Mouse (Mus musculus): ENCODE results near the gene Olfr146. TPM values are rescaled to one million over a fixed set of nuclear protein-coding genes. Genes with fewer than 3 reads are reported as not detected.

The Olfr146 gene
- polyA plus RNA-seq (2017; shearing (Covaris generic)), result not detected

DNA sequence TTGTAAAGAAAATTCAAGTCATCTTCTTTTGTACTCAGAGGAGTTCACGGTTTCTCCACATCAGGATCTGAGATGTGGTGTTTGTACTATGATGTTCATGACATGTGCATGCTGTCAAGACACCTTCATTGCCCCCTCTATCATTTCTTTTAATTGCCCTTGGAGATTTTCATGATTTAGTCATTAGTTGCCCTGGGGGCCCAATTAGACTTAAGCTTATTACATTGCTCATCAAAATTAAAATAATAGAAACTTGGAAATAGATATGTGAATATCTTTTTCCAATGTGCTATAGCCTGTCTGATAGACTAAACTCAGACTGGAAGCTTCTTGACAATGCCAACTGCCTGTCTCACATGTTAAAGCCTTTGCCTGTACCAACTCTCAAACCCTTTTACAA lies at the start of gene Olfr146:
Olfr146 (minus strand) TSS at position 101 of the 400 bp plus-strand sequence.

DNA sequence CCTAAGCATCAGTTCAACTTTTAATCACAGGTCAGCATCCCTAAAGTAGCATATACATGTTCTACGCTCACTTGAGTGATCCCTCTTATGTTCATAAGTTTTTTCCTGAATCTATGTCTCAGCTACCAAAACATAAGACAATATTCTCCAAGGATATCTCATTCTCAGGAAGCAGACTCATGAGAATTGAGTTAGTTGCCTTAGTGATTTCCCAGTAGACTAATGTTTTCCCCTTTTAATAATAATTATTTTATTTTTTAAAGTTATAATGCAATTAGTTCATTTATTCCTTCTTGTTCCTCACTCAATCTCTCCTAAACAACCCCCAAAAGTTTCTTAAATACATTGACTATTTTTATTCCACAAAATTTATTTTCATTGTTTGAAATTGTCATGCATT lies 41.7 kb upstream of the Olfr146 start, which contains the start of gene Olfr937:
Olfr937 (minus strand) TSS at position 101 of the 400 bp plus-strand sequence.

DNA sequence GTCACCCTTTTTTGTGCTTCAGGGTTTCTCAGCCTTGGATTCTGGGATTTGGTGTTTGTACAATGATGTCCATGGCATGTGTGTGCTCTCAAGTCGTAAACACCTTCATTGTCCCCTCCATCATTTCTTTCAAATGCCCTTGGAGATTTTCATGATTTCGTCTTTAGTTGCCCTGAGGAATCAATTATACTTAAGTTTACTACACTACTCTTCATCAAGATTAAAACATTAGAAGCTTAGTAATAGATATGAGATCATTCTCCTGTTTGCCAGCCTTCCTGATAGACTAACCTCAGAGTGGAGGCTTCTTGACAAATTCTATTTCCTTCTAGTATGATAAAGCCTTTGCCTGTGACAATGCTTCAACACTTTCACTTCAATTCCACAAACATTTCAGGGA lies 23.6 kb downstream of the Olfr146 start, which contains the start of gene Olfr935:
Olfr935 (minus strand) TSS at position 101 of the 400 bp plus-strand sequence.

DNA sequence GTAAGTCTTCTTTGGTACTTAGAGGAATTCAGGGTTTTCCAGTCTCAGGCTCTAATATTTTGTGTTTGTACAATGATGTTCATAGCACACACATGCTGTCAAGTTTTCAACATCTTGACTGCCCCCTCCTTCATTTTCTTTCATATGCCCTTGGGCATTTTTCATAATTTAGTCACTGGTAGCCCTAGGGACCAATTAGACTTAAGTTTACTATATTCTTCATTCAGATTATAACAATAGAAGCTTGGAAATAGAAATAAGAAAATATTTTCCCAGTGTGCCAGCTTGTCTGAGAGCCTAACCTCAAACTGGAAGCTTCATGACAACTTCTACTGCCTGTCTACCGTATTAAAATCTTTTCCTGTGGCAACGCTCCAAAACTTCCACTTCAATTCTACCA lies 35.0 kb downstream of the Olfr146 start, which contains the start of gene Olfr934:
Olfr934 (minus strand) TSS at position 101 of the 400 bp plus-strand sequence.

DNA sequence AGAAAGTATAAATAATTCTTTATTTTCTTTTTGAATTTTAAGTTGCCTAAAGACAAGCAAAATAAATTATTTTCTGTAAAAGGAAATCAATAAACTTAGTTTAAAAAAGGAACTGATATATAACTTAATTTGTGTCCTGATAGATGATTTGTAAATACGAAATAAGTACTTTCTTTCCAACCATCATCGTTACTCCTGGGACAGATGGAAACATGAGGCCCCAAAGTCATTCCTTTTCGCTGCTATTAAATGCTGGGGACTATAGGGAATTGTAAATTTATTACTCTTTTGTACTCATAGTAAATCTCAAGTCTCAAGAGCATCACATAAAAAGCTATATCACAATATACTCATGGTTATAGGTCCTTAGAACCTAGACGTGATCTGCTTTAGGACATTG lies 51.2 kb downstream of the Olfr146 start, which contains the start of gene Olfr933:
Olfr933 (plus strand) TSS at position 301 of the 400 bp plus-strand sequence.

Other genes with a start within 250 kb of the Olfr146 start
- gene Olfr922, start 208.8 kb downstream of the Olfr146 start, polyA plus RNA-seq (2017; shearing (Covaris generic)), result not detected
- not detected for gene Olfr923, start 196.8 kb downstream of the Olfr146 start, polyA plus RNA-seq (2017; shearing (Covaris generic))
- not detected for gene Olfr924, start 178.9 kb downstream of the Olfr146 start, polyA plus RNA-seq (2017; shearing (Covaris generic))
- not detected for gene Olfr26, start 168.3 kb downstream of the Olfr146 start, polyA plus RNA-seq (2017; shearing (Covaris generic))
- gene Olfr926, start 146.3 kb downstream of the Olfr146 start, polyA plus RNA-seq (2017; shearing (Covaris generic)), result not detected
- not detected for gene Olfr930, start 93.6 kb downstream of the Olfr146 start, polyA plus RNA-seq (2017; shearing (Covaris generic))
- gene Olfr933, start 51.1 kb downstream of the Olfr146 start, polyA plus RNA-seq (2017; shearing (Covaris generic)), result not detected
- not detected for gene Olfr934, start 35.1 kb downstream of the Olfr146 start, polyA plus RNA-seq (2017; shearing (Covaris generic))
- not detected for gene Olfr935, start 23.7 kb downstream of the Olfr146 start, polyA plus RNA-seq (2017; shearing (Covaris generic))
- not detected for gene Olfr937, start 41.6 kb upstream of the Olfr146 start, polyA plus RNA-seq (2017; shearing (Covaris generic))
- gene Olfr938, start 55.5 kb upstream of the Olfr146 start, polyA plus RNA-seq (2017; shearing (Covaris generic)), result not detected
- not detected for gene Olfr27, start 104.8 kb upstream of the Olfr146 start, polyA plus RNA-seq (2017; shearing (Covaris generic))
- gene Olfr943, start 142.9 kb upstream of the Olfr146 start, polyA plus RNA-seq (2017; shearing (Covaris generic)), result not detected
- gene Olfr944, start 178.5 kb upstream of the Olfr146 start, polyA plus RNA-seq (2017; shearing (Covaris generic)), result not detected
- not detected for gene Olfr1537, start 226.6 kb upstream of the Olfr146 start, polyA plus RNA-seq (2017; shearing (Covaris generic))